Mouse (Mus musculus) CH12.LX (cell line): Measurements from ENCODE around the gene Hist1h3a. TPM values are rescaled to one million over a fixed set of nuclear protein-coding genes. Genes with fewer than 3 reads are reported as not detected.
A peak's percentile ranks its signal among the peaks of the same experiment; 100 is the strongest.

Experiments
- DNase-seq: peaks from one replicate; pipeline ENCODE4 v3.0.0-alpha.2; 2013; ENCODE audit errors: extremely low read depth
- H3K27ac ChIP-seq: 2 replicates; pipeline ENCODE4 v1.5.1; 2012; ENCODE audit warnings: low read depth, mild to moderate bottlenecking, control low read depth, moderate library complexity; ENCODE audit not compliant: insufficient read depth
- H3K27me3 ChIP-seq: replicated peaks from 2 replicates; pipeline ENCODE3; 2012; ENCODE audit warnings: inconsistent platforms
- H3K36me3 ChIP-seq, 2 experiments: replicated peaks in 1 of 2; 2 replicates each; pipeline versions ENCODE3 to v1.6.1; 2012; ENCODE audit warnings: inconsistent platforms in 1 of 2, low read length in 1 of 2, mild to moderate bottlenecking in 1 of 2, mixed read lengths in 1 of 2, moderate library complexity in 1 of 2; ENCODE audit not compliant: control insufficient read depth in 1 of 2, insufficient read depth in 1 of 2
- H3K4me1 ChIP-seq, 2 experiments: 2 replicates each; pipeline ENCODE4 v1.6.1; 2012; ENCODE audit warnings: inconsistent platforms in 1 of 2, moderate library complexity in 1 of 2; ENCODE audit not compliant: insufficient read depth in 2 of 2, control insufficient read depth in 1 of 2
- H3K4me2 ChIP-seq: 2 replicates; pipeline ENCODE4 v1.6.1; 2012; ENCODE audit warnings: low read depth, mild to moderate bottlenecking, control low read depth; ENCODE audit not compliant: poor library complexity, insufficient read depth, severe bottlenecking
- H3K4me3 ChIP-seq, 3 experiments: fragments of 150-350 bp in 1 of 3; sonication (generic) in 1 of 3; replicated peaks in 1 of 3; 2 replicates each; pipeline versions ENCODE3 to v1.5.1; 2011 to 2012; ENCODE audit warnings: low read depth in 2 of 3, low read length in 2 of 3, mild to moderate bottlenecking in 2 of 3, moderate library complexity in 2 of 3, control low read depth in 1 of 3, improper control_type of control experiment in 1 of 3, inconsistent platforms in 1 of 3, mixed read lengths in 1 of 3; ENCODE audit not compliant: poor library complexity in 1 of 3
- H3K79me2 ChIP-seq: replicated peaks from 2 replicates; pipeline ENCODE4 v1.6.1; 2012; ENCODE audit warnings: mild to moderate bottlenecking, moderate library complexity; ENCODE audit not compliant: control insufficient read depth, poor library complexity, insufficient read depth, severe bottlenecking; ENCODE audit errors: extremely low read depth
- H3K9ac ChIP-seq: 2 replicates; pipeline ENCODE4 v1.6.1; 2012; ENCODE audit warnings: low read depth, mild to moderate bottlenecking, control low read depth, moderate library complexity; ENCODE audit not compliant: insufficient read depth
- H3K9me3 ChIP-seq: replicated peaks from 2 replicates; pipeline ENCODE3; 2012; ENCODE audit warnings: low read length, inconsistent platforms, mixed read lengths
- BHLHE40 ChIP-seq: IDR thresholded peaks from 2 replicates; pipeline ENCODE4 v1.6.1; 2011; ENCODE audit warnings: mild to moderate bottlenecking, low read depth, low read length, improper control_type of control experiment
- CHD1 ChIP-seq: IDR thresholded peaks from 2 replicates; pipeline ENCODE4 v1.6.1; 2012; ENCODE audit warnings: low read depth, low read length, improper control_type of control experiment, inconsistent platforms
- CHD2 ChIP-seq: IDR thresholded peaks from 2 replicates; pipeline ENCODE4 v1.6.1; 2011; ENCODE audit warnings: low read length, improper control_type of control experiment
- CTCF ChIP-seq, 2 experiments: IDR thresholded peaks in 1 of 2; conservative IDR thresholded peaks in 1 of 2; 2 replicates each; pipeline ENCODE4 v1.5.1; 2011 to 2012; ENCODE audit warnings: low read depth in 2 of 2, low read length in 2 of 2, improper control_type of control experiment in 1 of 2, inconsistent platforms in 1 of 2, mild to moderate bottlenecking in 1 of 2, moderate library complexity in 1 of 2
- E2F4 ChIP-seq: IDR thresholded peaks from 2 replicates; pipeline ENCODE4 v1.6.1; 2011; ENCODE audit warnings: low read depth, low read length, improper control_type of control experiment; ENCODE audit not compliant: insufficient replicate concordance
- ELF1 ChIP-seq: IDR thresholded peaks from 2 replicates; pipeline ENCODE4 v1.6.1; 2014; ENCODE audit warnings: low read depth, mild to moderate bottlenecking, inconsistent platforms, low read length, improper control_type of control experiment
- EP300 ChIP-seq: IDR thresholded peaks from 2 replicates; pipeline ENCODE4 v1.6.1; 2011; ENCODE audit warnings: low read length, improper control_type of control experiment
- ETS1 ChIP-seq: conservative IDR thresholded peaks from 2 replicates; pipeline ENCODE4 v1.6.1; 2012; ENCODE audit warnings: low read depth, mild to moderate bottlenecking, inconsistent platforms, low read length, improper control_type of control experiment, moderate library complexity
- GABPA ChIP-seq: IDR thresholded peaks from 2 replicates; pipeline ENCODE4 v1.6.1; 2012; ENCODE audit warnings: low read depth, low read length, improper control_type of control experiment, inconsistent platforms; ENCODE audit not compliant: insufficient replicate concordance
- HCFC1 ChIP-seq: IDR thresholded peaks from 2 replicates; pipeline ENCODE4 v1.6.1; 2012; ENCODE audit warnings: low read depth, mild to moderate bottlenecking, inconsistent platforms, low read length, improper control_type of control experiment
- IRF4 ChIP-seq: IDR thresholded peaks from 2 replicates; pipeline ENCODE4 v1.6.1; 2014; ENCODE audit warnings: low read depth, mild to moderate bottlenecking, inconsistent platforms, low read length, improper control_type of control experiment
- JUN ChIP-seq: IDR thresholded peaks from 2 replicates; pipeline ENCODE4 v1.6.1; 2011; ENCODE audit warnings: low read depth, mild to moderate bottlenecking, low read length, improper control_type of control experiment, moderate library complexity; ENCODE audit not compliant: insufficient read depth
- JUND ChIP-seq: conservative IDR thresholded peaks from 2 replicates; pipeline ENCODE4 v1.6.1; 2011; ENCODE audit warnings: low read depth, low read length, improper control_type of control experiment
- KAT2A ChIP-seq: IDR thresholded peaks from 2 replicates; pipeline ENCODE4 v1.6.1; 2012; ENCODE audit warnings: low read length, improper control_type of control experiment, inconsistent platforms; ENCODE audit not compliant: insufficient replicate concordance
- MAFK ChIP-seq: IDR thresholded peaks from 2 replicates; pipeline ENCODE4 v1.6.1; 2011; ENCODE audit warnings: low read length, improper control_type of control experiment; ENCODE audit not compliant: insufficient replicate concordance
- MAX ChIP-seq: IDR thresholded peaks from 2 replicates; pipeline ENCODE4 v1.6.1; 2011; ENCODE audit warnings: low read length, improper control_type of control experiment
- MAZ ChIP-seq: IDR thresholded peaks from 2 replicates; pipeline ENCODE4 v1.6.1; 2012; ENCODE audit warnings: low read depth, mild to moderate bottlenecking, inconsistent platforms, low read length, improper control_type of control experiment, moderate library complexity
- MEF2A ChIP-seq: IDR thresholded peaks from 2 replicates; pipeline ENCODE4 v1.6.1; 2014; ENCODE audit warnings: low read depth, mild to moderate bottlenecking, inconsistent platforms, low read length, improper control_type of control experiment, borderline replicate concordance
- MYC ChIP-seq: IDR thresholded peaks from 2 replicates; pipeline ENCODE4 v1.6.1; 2011; ENCODE audit warnings: low read depth, mild to moderate bottlenecking, improper control_type of control experiment, low read length
- NELFE ChIP-seq: IDR thresholded peaks from 2 replicates; pipeline ENCODE4 v1.6.1; 2011; ENCODE audit warnings: low read depth, low read length, improper control_type of control experiment
- NRF1 ChIP-seq: IDR thresholded peaks from 2 replicates; pipeline ENCODE4 v1.6.1; 2014; ENCODE audit warnings: low read depth, mild to moderate bottlenecking, inconsistent platforms, low read length, improper control_type of control experiment, moderate library complexity
- PAX5 ChIP-seq: IDR thresholded peaks from 2 replicates; pipeline ENCODE4 v1.6.1; 2012; ENCODE audit warnings: low read length, inconsistent platforms, mixed read lengths
- POLR2A ChIP-seq: IDR thresholded peaks from 2 replicates; pipeline ENCODE4 v1.6.1; 2011; ENCODE audit warnings: low read depth, mild to moderate bottlenecking, improper control_type of control experiment, low read length
- POLR2AphosphoS2 ChIP-seq: IDR thresholded peaks from 2 replicates; pipeline ENCODE4 v1.6.1; 2011; ENCODE audit warnings: low read depth, low read length, improper control_type of control experiment
- RAD21 ChIP-seq: IDR thresholded peaks from 2 replicates; pipeline ENCODE4 v1.6.1; 2011; ENCODE audit warnings: low read depth, mild to moderate bottlenecking, low read length, improper control_type of control experiment, moderate library complexity
- RCOR1 ChIP-seq: conservative IDR thresholded peaks from 2 replicates; pipeline ENCODE4 v1.6.1; 2012; ENCODE audit warnings: low read depth, mild to moderate bottlenecking, inconsistent platforms, low read length, improper control_type of control experiment
- SIN3A ChIP-seq: IDR thresholded peaks from 2 replicates; pipeline ENCODE4 v1.6.1; 2012; ENCODE audit warnings: low read length, improper control_type of control experiment, inconsistent platforms
- SMC3 ChIP-seq: IDR thresholded peaks from 2 replicates; pipeline ENCODE4 v1.6.1; 2011; ENCODE audit warnings: low read depth, low read length, improper control_type of control experiment
- TCF12 ChIP-seq: IDR thresholded peaks from 2 replicates; pipeline ENCODE4 v1.6.1; 2014; ENCODE audit warnings: low read depth, mild to moderate bottlenecking, inconsistent platforms, low read length, improper control_type of control experiment
- UBTF ChIP-seq: IDR thresholded peaks from 2 replicates; pipeline ENCODE4 v1.6.1; 2012; ENCODE audit warnings: low read depth, mild to moderate bottlenecking, inconsistent platforms, low read length, improper control_type of control experiment, moderate library complexity
- USF1 ChIP-seq: IDR thresholded peaks from 2 replicates; pipeline ENCODE4 v1.6.1; 2014; ENCODE audit warnings: low read depth, mild to moderate bottlenecking, inconsistent platforms, low read length, improper control_type of control experiment
- USF2 ChIP-seq: conservative IDR thresholded peaks from 2 replicates; pipeline ENCODE4 v1.6.1; 2011; ENCODE audit warnings: low read depth, low read length, improper control_type of control experiment
- ZC3H11A ChIP-seq: IDR thresholded peaks from 2 replicates; pipeline ENCODE4 v1.6.1; 2012; ENCODE audit warnings: low read depth, mild to moderate bottlenecking, inconsistent platforms, low read length, improper control_type of control experiment
- ZKSCAN1 ChIP-seq: IDR thresholded peaks from 2 replicates; pipeline ENCODE4 v1.6.1; 2012; ENCODE audit warnings: low read depth, inconsistent platforms, low read length, improper control_type of control experiment, borderline replicate concordance
- ZMIZ1 ChIP-seq: IDR thresholded peaks from 2 replicates; pipeline ENCODE4 v1.6.1; 2012; ENCODE audit warnings: low read depth, mild to moderate bottlenecking, inconsistent platforms, low read length, improper control_type of control experiment
- dilution Hi-C: fragments of 300-500 bp; cut with MboI; formaldehyde crosslinking; loops from 2 replicates; pipeline ENCODE4 v1.14.3; 2020; ENCODE audit warnings: low sequenced_read_pairs; ENCODE audit not compliant: extremely low pct_unique_long_range_greater_than_20kb, extremely low pct_ligation_motif_present
- in situ Hi-C: fragments of 300-500 bp; cut with MboI; formaldehyde crosslinking; loops from 3 replicates; pipeline ENCODE4 v1.14.3; 2019; ENCODE audit warnings: low sequenced_read_pairs, low pct_ligation_motif_present, low pct_unique_long_range_greater_than_20kb, mixed read lengths
- polyA plus RNA-seq: library from polyadenylated mRNA; unstranded; fragments of >175 nt; gene quantifications from 2 replicates; pipeline ENCODE4 v1.2.1, GENCODE M21; 2012; ENCODE audit warnings: low read depth; ENCODE audit not compliant: insufficient read length
- total RNA-seq, 2 experiments: library from RNA; depleted of rRNA; stranded (reverse); fragments of 300-350 nt in 1 of 2; fragments of >200 nt in 1 of 2; gene quantifications; 2 replicates each; pipeline ENCODE4 v1.2.3; 2012 to 2014

The Hist1h3a gene
- total and polyA plus RNA-seq, 3 experiments: 3.2 to 1,392 (median 78.5) TPM

DNA sequence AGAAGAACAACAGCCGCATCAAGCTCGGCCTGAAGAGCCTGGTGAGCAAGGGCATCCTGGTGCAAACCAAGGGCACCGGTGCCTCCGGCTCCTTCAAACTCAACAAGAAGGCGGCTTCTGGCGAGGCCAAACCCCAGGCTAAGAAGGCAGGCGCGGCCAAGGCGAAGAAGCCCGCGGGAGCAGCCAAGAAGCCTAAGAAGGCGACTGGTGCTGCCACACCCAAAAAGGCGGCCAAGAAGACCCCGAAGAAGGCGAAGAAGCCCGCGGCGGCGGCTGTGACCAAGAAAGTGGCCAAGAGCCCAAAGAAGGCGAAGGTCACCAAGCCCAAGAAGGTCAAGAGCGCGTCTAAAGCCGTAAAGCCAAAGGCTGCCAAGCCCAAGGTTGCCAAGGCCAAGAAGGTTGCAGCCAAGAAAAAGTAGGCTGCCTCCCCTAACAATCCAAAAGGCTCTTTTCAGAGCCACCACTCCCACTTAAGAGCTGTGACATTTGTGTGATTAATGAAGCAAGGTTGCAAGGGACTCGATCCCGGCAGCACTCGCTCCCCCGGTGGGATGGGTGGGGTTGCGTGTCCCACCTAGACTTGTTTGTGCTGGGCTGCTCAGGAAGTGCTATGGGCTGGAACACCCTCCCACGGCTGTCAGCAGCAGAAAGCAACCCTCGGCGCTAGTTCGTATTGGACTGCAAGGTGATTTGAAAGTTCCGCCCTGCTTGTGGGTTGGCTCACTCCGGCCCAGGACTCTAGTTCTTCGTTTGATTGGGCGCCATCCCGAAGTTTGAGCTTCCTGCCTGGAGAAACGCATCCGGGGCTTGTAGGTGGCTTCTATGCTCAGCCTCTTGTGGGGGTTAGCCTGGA is 22.9 kb downstream of the Hist1h3a start (continued):
- TF ChIP-seq EP300: no peak

GRCm38 (mm10) chr13:23738677-23739068 is 23.5 kb downstream of the Hist1h3a start, which contains the start of gene Hist1h1c:
Hist1h1c (plus strand) TSS chr13:23738808.
- dilution Hi-C loops (no loop called here), in situ Hi-C loops (loop anchor here (5.0 kb wide), 1 partner anchor 36 kb away; no protein-coding TSS in a partner anchor)
- peak within 1 kb of the TSS; percentile 54 to 74 (median 54) for H3K4me3 ChIP-seq
- H3K4me2 ChIP-seq: peak within 1 kb of the TSS; percentile 61
- no peaks in the 10 kb centered on the region for H3K36me3 ChIP-seq
- H3K79me2 ChIP-seq: no peaks in the 10 kb centered on the region
- no peaks in the 10 kb centered on the region for H3K9me3 ChIP-seq
- peaks cover 3 to 26% of the 10 kb centered on the region in 2 experiments; a peak in 3 of 4 replicates for H3K4me1 ChIP-seq
- H3K9ac ChIP-seq: peak within 1 kb of the TSS; percentile 100
- DNase-seq: peak; percentile 91
- no peaks in the 10 kb centered on the region for H3K27me3 ChIP-seq
- peak within 1 kb of the TSS; percentile 95 for H3K27ac ChIP-seq
- TF ChIP-seq HCFC1 (peak; percentile 64; the same call in 1 of the 2 replicates), ZKSCAN1 (no peak), MEF2A (peak; percentile 59; the same call in 1 of the 2 replicates), JUND (no peak), TCF12 (peak; percentile 100), IRF4 (0 out of 2 replicates have a peak, but pooled peaks have one; percentile 46), KAT2A (0 out of 2 replicates have a peak, but pooled peaks have one; percentile 64), MYC (no peak), NELFE (peak; percentile 100), CTCF (conservative IDR thresholded peaks at IDR 0.05 in 1 of 2, IDR thresholded peaks at IDR 0.05 in 1 of 2; ENCODE audit: low read depth in 2 of 2, low read length in 2 of 2) (peak in 1 of 2 experiments; percentile 10; a peak in 1 of 4 replicates), JUN (no peak), UBTF (no peak; the same call in 1 of the 2 replicates), PAX5 (no peak), E2F4 (peak; percentile 45; the same call in 1 of the 2 replicates), ELF1 (peak; percentile 42; the same call in 1 of the 2 replicates), MAZ (peak; percentile 85), POLR2AphosphoS2 (peak; percentile 19; the same call in 1 of the 2 replicates), SMC3 (no peak), GABPA (no peak), MAFK (no peak), CHD2 (peak; percentile 37), BHLHE40 (peak; percentile 29; the same call in 1 of the 2 replicates), MAX (no peak; the same call in 1 of the 2 replicates), RCOR1 (peak; percentile 90; the same call in 1 of the 2 replicates), ETS1 (peak; percentile 19; the same call in 1 of the 2 replicates), USF1 (no peak; the same call in 1 of the 2 replicates), POLR2A (peak; percentile 95), CHD1 (no peak), NRF1 (peak; percentile 66), RAD21 (no peak), SIN3A (peak; percentile 21; the same call in 1 of the 2 replicates), ZMIZ1 (peak; percentile 100), ZC3H11A (no peak), USF2 (no peak)
